Mouse (Mus musculus): ENCODE data around the gene Pcp4l1.
"Not testable (repeated sequence)": the region's sequence is repeated elsewhere in the genome, so short reads cannot be mapped to it uniquely, and the experiment has no call there.

Gene Pcp4l1

DNA sequence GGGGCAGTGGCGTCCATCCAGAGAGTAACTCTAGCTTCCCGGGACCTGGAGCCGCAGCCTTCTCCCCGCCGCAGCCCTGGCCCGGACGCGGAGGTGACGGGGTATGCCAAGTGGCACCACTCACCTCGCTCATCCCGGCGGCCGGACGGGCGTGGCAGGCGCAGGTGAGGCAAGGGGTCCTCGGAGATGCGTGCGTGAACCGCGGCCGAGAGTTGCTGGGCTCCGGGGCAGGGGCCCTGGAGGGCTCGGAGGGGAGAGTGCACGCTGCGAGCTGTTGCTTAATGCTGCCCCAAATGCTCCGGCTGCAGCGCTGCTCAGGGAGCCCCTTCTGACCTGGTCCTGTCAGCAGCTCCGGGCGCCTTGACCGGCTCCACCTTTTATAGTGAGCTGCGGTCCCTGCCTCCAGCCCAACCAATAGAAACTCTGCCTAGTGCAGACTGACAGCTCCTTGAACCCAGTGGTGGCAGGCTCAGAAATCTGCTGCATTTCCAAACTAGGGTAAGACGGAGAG lies at the start of gene Pcp4l1:
Pcp4l1 (minus strand) TSS at position 382 of the 511 bp plus-strand sequence.
- DNase-seq (ENCODE audit: low spot score): peak; percentile 77

DNA sequence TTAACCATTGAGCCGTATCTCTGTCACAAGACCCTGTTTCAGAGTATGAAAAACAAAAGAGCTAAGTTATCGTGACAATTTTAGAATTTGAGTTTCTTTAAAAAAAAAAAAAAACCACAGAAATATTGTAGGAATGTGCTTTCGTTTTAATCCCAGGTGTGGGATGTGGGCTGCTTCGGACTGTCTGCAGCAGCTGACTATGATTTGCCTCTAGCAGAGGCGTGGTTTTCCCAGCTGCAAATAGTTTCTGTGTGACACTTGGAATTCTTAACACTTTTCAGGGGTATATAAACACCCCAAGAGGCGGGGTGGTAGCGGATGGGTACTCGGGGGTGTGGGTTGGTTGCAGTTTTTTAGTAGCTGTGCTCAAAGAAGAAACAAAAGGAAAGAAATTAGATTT lies 49.3 kb upstream of the Pcp4l1 start:
- DNase-seq (ENCODE audit: low spot score): no peak

DNA sequence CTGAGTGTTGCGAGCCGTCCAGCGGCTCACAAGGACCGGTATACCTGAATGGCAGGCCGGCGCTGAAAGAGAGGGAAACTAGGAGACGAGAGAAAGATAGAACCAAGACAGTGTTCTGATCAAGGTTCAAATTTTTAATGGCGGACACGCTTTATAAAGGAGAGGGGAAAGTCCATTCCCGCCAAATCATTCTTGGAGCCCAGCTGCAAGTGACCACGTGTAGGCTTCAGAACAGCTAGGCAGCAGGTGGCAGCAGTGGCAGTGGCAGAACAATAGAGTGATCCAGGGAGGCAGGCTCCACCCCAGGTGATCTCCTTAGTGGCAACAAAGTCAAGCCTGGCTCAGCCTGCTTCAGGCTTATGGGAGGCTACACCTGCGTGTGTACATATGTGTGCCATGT lies 45.9 kb upstream of the Pcp4l1 start:
- DNase-seq (ENCODE audit: low spot score): not testable (repeated sequence)

DNA sequence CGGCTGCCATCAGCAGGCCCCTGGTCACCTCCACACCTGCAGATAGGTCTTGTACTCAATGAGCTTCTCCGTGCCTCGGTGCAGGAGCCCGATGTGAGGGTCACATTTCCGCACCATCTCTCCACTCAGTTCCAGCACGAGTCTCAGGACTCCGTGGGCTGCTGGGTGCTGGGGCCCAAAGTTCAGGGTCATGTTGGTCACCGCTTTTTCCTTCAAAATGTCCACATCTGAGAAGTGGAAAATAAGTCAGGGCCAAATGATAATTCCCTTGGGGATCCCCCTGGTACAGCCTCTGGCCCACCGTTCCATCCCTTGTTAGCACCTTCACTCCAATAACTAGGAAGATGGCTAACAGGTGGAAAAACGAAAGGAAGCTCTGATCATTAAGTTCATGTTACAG lies 44.8 kb upstream of the Pcp4l1 start:
- DNase-seq (ENCODE audit: low spot score): no peak

DNA sequence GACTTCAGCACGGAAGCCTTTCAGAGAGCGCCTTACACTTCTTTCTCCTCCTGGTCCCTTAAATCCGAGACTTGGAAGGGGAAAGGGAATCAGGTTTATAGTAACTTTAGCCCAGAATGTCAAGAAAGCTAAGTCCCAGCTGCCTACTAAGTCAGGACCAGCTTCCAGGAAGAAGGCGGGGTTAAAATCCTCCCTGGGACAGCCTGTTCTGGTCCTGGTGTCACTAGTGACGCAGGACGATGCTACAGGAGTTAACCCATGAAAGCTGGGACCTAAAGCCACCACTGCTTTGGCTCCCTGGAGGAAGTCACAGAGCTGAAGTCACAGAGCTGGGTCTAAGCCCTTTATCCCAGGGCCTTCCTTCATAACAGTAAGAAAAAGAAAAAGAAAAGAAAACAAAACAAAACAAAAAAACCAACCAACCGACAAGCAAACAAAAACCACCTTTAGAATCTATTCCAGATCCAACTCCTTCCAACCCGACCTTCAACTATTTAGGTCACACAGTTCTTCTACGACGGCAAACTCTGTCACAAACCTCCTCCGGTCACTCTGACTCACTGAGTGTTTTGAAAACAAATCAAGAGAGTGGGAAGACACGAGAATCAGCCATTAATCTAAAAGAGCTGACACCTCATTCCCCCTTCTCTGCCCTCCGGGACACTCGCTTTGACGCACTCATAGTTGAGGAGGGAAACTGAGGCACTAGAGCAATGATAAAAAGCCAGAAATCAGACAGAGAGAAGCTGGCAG lies 44.1 kb upstream of the Pcp4l1 start:
- DNase-seq (ENCODE audit: low spot score): no peak

DNA sequence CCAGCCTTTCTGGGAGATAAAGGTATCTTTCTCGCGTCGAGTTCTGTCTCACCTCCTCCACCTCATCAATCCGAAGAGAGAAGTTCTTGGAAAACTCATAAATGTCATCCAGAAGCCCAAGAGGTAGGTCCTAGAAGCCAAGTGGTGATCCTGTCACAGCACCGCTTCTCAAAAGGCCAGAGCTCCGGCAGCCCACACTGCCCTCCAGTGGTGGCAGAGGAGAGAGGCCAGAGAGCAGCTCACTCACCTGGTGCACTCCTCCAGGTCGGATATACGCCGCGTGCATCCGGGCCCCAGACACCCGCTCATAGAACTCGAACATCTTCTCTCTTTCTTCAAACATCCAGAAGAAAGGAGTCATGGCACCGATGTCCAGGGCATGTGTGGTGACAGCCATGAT lies 42.4 kb upstream of the Pcp4l1 start:
- peak; percentile 73 for DNase-seq (ENCODE audit: low spot score)

DNA sequence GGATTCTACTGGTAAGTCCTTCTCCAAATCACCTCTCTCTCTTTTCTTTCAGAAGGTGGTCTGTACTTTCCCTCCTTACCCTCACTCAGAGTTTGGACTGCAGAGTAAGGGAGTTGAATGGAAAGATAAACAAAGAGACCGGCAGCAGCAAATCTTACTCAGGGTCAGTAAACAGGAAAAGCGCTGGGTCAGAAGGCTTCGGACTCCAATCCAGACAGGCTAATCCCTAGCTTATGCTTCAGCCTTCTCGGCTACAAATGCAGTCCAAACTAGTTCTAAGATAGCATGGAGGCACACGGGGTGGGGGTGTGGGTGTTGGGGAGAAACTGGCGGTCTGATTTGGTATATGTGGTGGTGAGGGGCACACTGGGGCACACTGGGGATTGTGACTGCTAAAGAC lies 41.4 kb upstream of the Pcp4l1 start:
- DNase-seq (ENCODE audit: low spot score): no peak

DNA sequence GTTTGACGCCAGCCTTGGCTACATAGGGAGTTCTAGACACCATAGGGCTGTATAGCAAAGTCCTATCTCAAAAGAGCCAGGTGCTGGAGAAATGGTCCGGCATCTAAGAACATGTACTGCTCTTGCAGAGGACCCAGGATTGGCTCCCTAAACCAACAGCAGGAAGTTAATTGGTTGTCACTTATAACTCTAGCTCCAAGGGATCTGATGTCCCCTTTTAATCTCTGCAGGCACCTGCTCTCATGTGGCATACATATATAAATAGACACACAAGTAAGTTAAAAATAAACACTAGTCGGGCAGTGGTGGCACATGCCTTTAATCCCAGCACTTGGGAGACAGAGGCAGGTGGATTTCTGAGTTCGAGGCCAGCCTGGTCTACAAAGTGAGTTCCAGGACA lies 39.7 kb upstream of the Pcp4l1 start:
- DNase-seq (ENCODE audit: low spot score): no peak

DNA sequence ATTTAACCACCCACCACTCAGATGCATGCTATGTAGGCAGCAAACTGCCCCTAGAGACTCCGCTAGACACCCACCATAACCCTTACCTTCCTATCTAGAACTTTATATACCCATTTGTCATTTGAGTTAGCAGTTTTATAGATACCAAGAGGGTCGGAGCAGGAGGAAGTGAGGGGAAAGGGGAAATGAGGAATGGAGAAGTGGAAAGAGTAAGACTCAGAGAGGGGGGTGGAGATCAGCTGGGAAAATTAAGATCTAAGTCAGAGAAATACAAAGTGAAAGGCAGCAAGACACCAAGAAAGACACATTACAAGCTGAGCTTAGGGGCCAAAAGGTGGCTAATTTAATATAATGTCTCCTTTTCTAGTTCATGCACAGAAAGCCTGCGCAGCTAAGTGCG lies 38.5 kb upstream of the Pcp4l1 start:
- no peak for DNase-seq (ENCODE audit: low spot score)

DNA sequence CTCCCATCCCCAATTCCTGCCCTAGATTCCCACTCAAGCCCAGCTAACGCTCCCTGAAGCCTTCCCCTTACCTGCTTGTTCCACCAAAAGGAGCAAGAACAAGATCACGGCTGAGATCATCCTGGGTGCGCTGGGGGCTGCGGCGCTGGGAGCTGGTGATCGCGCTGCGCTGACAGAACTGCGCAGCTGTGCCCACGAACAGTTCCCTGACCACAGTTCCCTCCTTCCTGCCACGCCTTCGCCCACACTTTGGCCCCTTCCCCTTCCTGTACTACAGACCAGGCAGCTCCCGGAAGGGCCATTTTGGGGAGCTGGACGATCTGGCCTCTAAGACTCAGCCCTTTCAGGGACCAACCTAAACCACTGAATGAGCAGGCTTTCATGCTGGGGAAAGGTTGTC lies 38.1 kb upstream of the Pcp4l1 start, which contains the start of gene Fcer1g:
Fcer1g (minus strand) TSS at position 240 of the 400 bp plus-strand sequence.
- DNase-seq (ENCODE audit: low spot score): no peak

DNA sequence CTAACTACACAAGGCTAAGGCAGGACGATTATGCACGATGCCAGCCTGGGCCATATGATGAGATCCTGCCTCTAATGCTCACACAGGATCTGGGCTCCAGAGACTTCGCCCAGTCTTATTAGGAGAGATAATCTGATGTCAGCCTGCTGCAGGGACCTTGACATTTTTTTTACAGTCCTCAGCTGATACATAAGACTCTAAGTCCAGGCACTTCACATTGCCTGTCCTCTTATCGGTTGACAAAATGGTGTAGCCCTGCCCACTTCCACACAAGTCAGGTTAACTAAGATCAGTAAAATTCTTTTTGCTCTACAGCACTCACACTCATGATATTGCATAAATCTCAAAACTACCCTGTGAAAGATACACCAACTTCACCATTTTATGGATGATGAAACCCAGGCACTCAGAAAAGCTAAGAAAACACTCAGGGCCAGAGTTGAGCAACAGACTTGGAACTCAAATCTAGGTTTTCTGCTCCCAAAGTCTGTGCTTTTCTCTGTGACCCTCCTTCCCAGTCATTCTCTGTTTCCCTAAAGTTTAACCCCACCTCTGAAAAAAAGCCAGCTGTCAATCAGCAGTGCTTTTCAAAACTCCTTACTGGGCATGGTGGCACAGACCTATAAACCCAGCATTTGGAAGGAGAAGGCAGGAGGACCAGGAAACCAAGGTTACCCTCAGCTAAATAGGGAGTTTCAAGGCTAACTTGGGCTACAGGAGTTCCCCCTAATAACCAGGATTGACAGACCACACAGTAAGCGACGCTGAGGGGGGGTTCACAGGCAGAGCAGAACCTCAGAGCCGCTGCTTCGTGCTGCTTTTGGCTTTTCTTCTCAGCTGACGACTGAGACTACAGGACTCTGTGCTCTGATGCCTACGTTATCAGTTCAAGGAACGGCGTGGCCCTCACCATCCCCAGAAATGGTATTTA lies 37.0 kb upstream of the Pcp4l1 start:
- no peak for DNase-seq (ENCODE audit: low spot score)

DNA sequence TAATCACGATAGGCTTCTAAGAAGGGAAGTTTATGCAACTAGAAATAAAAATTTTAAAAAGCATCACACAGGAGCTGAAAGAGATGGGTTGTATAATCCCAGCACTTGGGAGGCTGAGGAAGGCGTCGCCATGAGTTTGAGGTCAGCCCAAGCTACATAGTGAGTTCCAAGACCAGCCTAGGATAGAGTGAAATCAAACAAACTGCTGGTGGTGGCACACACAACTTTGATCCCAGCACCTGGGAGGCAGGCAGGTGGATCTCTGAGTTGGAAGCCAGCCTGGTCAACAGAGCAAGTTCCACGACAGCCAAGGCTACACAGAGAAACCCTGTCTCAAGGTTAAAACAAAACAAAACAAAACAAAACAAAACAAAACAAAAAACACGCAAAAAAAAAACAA lies 36.3 kb upstream of the Pcp4l1 start:
- DNase-seq (ENCODE audit: low spot score): no peak

DNA sequence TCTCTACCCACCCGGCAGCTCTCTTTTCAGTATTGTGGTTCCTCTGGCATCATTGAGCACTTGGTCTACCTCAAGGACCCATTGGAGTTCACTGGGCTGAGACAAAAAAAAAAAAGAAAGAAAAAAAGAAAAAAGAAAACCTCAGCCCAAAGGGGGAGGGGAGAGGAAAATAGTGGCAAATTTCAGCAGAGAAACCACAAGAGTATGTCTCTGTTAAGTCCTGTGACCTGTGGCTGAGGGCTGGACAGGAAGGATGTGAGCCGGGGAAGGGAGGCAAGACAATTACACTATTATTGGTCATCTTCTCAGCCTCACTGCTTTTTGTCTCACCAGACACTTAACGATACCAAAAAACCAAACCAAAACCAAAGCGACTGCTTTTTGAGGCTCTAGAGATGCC lies 35.8 kb upstream of the Pcp4l1 start:
- no peak for DNase-seq (ENCODE audit: low spot score)

DNA sequence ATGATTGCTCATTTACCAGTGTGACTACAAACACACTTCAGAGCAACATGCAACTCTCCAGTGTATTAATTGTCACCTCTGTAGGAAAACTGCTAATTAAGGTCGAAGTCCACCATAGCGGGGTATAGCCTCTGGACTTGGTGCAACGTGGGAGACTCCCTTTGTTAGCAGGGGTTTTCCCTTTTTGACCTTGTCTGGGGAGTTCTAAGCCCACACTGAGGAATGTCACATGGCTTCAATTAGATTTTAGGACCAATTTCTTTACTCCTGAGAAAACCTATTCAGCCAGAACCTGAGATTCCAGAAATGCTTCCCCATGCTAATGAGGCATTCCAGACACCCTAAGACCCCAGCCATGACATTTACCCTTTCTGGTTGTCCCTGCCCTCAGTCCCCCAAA lies 34.1 kb upstream of the Pcp4l1 start:
- DNase-seq (ENCODE audit: low spot score): no peak

DNA sequence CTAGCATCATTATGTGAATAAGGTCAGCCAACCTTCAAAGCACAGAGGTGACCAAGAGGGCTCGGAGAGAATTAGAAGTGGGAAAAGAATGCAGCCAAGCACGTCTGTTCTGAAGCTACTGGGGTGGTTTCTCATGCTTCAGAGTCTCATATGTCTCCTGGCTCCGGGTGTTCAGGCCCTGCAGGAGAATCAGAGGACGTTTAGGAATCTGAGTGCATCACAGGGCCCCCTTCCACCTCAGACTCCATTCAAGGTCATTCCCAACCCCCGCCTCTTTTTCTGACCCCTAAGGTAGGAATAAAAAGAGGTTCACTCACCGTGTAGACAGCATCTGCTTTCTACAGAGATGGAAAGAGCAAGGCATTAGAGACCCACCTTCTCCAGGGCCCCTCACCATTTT lies 33.7 kb upstream of the Pcp4l1 start:
- no peak for DNase-seq (ENCODE audit: low spot score)

DNA sequence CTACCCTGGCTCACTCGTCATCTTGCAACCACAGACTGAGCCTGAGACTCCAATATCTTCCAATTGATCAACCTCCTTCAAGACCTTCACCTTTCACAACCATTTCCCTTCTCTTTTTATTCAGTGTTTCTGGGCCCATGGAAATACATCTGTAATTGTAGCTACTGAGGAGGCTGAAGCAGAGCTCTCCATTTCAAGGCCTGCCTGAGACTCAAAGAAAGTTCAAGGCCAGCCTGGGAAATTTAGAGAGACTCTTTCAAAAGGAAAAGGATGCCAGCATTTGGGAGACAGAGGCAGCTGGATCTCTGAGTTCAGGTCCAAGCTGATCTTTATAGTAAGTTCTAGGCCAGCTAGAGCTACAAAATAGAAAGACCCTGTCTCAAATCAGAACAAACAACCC lies 31.8 kb upstream of the Pcp4l1 start:
- no peak for DNase-seq (ENCODE audit: low spot score)

DNA sequence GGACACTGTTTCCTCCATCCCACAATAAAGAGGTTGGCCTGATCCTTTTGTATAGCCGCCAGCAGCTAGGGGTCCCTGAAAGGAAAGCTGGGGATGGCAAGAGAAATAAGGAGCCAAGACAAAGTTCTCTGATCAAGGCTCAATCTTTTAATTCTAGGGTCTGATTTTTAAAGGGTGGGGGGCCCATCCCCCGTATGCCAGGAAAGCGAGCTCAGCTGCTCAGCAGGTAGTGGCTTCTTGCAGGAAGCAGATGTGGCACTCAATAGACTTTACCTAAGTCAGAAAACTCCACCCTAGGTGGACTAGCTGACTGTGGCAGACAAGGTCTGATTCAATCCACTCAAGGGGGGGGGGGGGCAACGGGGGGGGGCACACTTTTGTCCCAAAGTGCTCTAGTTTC lies 30.7 kb upstream of the Pcp4l1 start:
- DNase-seq (ENCODE audit: low spot score): no peak

DNA sequence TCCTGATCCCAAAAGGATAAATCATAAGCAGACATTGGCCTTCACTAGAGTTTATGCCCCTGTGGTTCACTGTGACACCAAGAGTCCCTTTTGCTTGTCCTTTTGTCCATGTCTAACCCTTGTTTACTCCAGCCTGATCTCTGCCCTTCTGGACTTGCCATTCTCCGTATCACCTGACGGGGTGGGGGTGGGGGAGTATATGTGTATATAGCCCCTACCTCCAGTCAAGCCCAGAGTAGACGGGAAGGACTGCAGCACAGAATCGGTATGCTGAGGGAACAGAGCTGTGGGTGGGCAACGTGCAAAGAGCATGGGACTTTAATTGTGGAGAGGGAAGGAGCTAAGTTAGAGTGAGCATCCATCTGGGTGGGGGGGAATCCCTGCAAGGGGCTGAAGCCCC lies 28.8 kb upstream of the Pcp4l1 start, which contains the start of gene Apoa2:
Apoa2 (plus strand) TSS at position 198 of the 400 bp plus-strand sequence.
- no peak for DNase-seq (ENCODE audit: low spot score)

DNA sequence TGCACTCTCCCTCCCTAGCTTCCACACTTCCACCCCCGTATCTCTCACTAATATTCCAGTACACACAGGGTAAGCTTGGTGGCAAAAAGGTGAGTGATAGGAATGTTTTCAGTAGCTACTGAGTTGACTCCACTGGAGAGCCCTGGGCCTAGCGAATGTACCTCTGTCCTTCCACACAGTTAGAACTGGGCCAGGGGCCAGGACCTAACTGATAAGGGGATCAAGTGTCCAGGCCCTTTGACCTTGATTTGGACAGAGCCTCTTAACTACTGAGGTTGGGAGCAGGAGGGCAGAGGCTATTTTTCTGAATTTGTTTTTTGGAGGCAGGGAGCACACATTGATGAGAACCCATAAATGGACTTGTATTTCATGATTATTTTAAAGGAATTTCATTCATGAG lies 27.7 kb upstream of the Pcp4l1 start:
- no peak for DNase-seq (ENCODE audit: low spot score)

DNA sequence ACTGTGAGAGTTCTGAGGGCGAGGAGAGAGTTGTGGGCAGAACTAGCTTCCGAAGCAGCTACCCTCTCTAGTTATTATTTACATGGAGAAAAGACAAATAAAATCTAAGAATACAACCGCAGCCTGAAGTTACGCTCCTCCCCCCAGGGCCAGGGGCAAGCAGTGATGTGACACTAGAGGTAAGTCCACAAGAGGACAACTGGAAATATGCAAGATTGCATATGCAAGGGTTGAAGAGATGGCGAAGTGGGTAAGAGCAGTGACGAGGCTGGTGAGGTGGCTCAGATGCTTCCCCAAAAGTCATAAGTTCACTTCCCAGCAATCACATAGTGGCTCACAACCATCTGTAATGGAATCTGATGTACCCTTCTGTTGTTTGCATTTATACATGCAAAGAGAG lies 27.1 kb upstream of the Pcp4l1 start:
- DNase-seq (ENCODE audit: low spot score): no peak

DNA sequence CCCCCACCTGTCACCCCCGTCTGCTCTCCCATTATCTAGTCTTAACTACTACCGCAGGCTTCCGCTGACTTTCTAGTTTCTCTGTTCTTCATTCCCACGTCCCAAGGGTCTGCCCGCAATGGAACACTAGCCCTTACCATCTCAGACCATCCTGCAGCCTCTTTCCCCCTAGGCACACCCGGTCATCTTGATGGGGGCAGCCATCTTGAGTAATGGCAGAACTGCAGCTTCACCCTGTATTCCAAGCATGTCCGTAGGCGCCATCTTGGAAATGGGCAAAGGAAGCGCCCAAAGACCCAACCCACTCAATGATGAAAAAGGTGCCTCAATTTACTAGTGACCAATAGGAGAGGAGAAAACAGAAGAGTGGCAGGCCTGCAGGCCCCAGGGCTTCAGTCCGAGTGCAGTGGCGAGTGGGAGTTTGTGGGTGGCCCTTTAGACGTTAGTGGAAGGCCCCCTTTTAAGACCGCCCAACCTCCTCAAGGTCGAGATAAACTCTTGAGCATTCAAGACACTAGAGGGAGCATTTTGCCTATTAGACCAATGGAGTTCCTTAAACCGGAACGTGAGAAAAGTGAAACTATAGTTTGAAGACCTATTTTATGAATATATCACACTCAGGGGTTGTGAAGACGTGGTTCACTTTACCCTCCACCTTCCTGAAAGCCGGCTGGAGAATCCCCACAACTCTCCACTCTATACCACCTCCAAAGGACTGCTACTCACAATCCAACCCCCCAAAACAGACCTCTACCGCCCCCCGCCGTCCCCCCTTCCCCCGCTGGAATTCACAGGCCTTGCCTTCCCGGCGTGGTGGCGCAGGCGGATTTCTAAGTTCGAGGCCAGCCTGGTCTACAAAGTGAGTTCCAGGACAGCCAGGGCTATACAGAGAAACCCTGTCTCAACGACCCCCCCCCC lies 26.4 kb upstream of the Pcp4l1 start, which contains the start of gene Tomm40l:
Tomm40l (minus strand) TSS at position 277 of the 918 bp plus-strand sequence.
- DNase-seq (ENCODE audit: low spot score): peak; percentile 96
